Mouse (Mus musculus): ENCODE data around the gene Prkd1.

The Prkd1 gene

DNA sequence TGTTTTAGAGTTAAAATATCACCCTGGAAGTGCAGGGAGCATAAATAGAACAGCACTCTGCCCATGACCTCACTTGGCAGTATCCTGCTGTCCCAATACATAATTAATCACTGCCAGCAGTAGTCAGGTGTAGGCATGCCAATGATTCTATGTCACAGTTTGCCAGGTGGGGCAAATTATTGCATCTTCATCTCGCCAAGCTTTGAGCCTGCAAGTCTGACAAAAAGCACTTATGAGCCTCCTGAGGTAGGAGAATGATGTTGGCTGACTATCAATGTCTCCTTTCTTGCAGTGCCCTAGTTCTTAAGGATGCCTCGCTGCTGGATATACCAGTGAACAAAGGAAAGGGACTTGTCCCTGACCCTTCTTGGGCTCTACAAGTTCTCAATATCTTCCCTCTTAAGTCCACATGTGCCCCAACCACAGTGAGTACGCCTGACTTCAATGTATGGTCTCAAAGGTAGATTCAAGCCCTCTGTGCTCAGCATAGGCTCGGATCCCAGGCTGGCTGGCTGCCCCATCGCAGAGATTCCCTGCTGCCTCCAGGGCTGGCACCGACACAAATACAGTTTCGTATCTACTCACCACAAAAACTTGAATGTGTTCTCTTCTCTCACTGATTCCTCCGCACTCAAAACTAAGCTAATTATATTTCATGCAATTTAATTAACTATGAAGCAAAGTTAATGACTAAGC is 98.9 kb downstream of the Prkd1 start:
- no peak for DNase-seq

DNA sequence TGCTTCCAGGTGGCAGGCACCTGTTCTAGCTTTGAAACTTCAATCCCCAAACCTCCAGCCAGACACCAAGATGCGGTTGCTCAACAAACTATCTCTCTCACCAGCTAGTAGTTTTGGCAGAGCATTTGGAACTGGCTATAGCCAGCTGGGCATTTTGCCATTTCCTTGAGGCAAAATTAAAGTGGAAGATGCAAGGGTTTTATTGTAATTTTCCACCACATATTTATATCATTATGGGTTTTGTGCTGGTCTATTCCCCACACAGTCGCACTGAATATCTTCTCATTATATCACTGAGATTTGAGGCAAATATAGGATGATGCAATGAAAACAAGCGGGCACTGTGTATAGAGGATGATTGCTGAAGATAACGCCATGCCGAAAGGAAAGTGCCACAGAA is 102.5 kb downstream of the Prkd1 start:
- no peak for DNase-seq

GRCm38 (mm10) chr12:50545610-50545919 is 103.3 kb downstream of the Prkd1 start:
- no peak for DNase-seq

GRCm38 (mm10) chr12:50544855-50545609 is 103.9 kb downstream of the Prkd1 start:
- no peak for DNase-seq

DNA sequence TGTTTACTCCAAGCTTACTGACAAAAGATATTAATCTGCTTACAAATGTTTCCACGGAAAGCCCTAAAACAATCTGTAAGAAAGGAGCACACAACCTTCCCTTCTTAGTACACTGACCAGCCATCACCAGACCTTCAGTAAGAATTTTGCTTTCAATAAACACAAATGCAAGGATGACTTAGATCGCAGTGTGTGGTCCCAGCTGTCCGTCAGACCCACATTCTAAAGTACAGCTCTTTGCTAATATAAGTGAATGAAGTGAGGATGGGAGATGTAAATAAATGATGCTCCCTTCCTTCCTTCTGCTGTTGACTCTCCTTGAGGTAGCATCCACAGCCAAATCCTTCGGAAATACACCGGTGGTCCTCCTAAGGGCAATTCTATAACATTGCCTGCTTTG is 108.1 kb downstream of the Prkd1 start:
- DNase-seq, result no peak

DNA sequence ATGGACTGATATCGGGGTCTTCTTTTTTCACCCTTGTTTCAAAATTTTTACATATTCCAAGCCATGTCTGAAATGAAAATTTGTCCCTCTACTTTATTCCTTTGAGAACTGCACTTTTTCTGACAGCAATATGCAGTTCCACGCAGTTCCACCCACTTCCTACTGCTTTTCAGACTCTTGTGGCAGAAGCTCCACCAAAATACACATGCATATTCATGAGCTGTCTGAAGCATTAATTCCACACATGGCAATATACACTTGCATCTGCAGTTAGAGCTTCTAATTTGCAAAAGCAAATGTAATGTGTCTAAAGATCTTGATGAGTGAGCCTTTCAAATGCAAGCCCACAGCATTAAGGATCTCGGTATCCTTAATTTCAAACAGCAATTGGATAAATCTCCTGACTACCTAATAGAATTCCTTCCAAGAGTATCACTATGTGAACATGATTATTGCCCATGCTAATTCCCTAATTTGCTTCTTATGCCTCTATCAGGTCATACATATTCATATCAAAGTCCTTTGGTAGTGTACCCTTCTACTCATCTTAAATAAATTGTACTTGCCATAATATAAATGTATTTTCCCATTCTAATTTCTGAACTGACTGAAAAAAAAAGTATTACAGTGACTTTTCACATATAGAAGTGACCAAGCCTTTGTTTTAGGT is 110.5 kb downstream of the Prkd1 start:
- no peak for DNase-seq

- DNase-seq, result no peak
Measured at GRCm38 (mm10) chr12:50537761-50538160, 111.1 kb downstream of the Prkd1 start.

DNA sequence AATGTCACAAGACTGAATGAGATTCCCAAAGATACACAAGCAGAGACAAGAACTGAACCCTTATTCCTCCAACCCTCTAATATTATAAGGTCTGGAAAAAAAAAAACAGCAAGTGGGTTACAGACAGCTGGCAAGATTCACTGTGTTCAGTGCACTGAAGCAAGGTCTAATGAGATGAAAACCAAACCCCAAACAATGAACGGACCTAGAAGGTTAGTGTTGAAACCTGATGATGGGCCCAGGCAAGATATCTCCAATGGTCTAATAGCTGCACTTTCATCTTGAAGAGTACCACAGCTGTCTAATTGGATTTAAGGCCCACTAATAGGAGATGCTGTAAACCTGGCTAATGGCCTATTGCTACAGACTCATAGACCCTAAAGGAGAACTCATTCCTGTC is 111.9 kb downstream of the Prkd1 start:
- no peak for DNase-seq

DNA sequence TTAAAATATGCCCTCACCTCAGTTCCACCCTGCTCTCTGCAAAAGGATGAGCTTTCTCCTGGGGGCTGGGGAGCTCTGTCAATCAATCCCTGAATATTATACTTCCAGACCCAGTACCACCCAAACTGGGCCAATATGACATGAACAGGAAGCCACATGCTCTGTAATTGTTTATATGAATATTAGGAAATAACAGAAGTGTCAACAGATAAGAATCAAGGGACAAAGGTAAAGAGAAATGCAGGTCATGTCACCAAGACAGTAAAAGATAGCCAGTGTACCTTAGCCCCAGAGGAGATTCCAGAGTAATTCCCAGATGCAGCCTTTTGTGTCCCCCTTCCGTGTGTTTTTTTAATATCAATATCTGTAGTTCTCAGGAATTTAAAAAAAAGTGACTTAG is 120.3 kb downstream of the Prkd1 start:
- no peak for DNase-seq

GRCm38 (mm10) chr12:50524061-50524460 is 124.8 kb downstream of the Prkd1 start:
- DNase-seq, result no peak

DNA sequence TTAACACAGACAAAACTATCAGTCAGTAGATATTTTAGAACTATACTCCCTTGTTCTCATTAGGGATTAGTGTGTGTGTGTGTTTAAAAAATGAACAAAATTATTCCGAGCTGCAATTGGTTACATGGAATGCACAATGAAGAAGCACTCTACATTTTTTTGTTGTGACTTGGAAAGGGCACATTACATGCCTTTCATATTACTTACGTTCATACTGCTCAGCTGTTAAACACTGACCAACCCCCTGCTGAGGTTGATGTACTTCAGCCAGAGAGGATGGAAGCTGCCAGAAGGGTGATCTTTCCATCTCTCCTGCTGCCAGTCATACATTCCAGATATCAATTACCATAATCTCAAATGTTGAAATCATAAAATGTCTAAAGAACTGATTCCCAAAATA is 134.4 kb downstream of the Prkd1 start:
- no peak for DNase-seq

GRCm38 (mm10) chr12:50511486-50512225 is 137.2 kb downstream of the Prkd1 start:
- DNase-seq, result no peak

DNA sequence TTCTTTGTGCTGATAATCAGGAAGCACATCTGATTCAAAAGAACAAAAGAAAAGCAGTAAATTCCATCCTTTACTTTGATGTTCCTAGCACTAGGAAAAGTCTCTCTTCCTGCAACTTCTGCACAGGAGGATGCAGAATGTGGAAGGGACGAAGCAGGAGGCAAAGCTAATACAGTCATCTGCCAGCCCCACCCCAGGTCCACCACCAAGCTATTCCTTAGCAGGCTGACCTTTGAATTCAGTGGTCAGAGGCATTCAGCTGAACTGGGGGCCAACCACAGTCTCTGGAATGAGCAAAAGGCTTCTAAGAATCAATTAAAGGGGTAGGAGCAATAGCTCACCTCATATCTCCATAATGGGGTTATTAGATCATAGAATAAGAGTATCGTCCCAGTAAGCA is 140.1 kb downstream of the Prkd1 start:
- DNase-seq, result no peak

DNA sequence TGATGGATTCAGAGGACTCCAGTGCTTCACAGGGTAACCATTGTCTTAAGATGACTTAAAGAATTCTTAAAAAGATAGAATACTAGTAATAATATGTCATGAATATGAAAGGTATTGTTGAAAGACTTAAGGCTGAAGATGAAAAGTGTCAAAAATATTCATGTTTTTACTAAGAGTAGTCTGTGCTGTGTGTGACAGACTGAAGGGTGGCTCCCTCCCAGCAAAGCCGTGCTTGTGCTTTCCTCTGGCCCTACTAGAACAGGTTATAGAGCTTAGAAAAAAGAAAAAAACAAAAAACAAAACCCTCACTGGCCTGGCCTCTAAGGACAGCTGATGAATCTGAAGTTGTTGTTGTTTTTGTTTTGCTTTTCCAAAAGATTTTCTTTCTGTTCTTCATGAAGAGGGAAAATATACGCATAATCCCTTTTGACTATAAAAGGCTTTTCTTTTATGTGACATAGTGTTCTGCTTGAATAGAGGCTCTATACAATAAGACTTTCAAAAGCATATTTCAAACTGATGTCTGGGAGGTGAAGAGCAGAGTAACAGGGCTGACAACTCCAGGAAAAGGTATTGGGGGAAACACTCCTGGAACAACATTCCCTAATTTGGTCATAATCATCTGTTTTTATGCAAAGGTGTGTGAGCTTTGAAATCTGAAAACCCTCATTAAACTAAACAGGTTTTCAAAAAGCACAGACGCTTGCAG is 148.9 kb downstream of the Prkd1 start:
- DNase-seq, result no peak

- DNase-seq, result no peak
Measured at GRCm38 (mm10) chr12:50496006-50496405, 152.9 kb downstream of the Prkd1 start.

DNA sequence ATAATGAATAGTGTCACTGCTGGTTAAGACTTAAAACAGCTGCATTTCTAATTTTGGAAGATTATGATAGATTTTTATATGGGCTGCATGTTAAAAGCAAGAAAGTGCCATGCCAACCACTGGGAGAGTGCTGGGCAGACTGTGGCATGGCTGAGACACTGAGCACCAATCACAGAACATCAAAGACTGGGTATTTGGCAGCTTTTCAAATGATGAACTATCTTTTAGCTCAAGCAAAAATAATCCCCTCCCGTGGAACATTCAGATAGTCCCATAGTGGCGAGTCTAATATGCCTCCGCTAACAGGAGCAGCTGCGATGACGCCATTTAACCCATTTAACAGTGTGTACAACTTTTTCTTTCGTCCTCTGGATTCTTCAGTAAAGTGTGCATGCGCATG is 169.1 kb downstream of the Prkd1 start:
- DNase-seq, result no peak

GRCm38 (mm10) chr12:50457151-50457550 is 191.7 kb downstream of the Prkd1 start:
- no peak for DNase-seq

DNA sequence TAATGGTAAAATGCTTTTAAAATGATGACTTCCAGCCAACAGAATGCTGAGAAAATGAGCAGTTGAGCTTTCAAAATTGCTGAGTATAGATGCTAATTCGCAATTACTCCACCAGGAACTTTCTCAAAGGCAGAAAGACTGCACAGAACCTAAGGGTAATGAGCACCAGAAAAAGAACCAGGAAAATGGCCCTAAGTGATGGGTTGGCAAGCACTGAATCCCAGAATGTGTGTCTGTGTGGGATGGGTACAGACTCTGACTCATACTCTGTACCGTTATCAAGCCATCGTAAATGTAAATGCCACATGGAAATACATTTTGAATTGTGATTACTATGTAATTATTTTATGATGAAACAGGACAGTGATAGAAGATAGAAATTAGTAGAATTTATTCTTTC is 197.1 kb downstream of the Prkd1 start:
- no peak for DNase-seq

DNA sequence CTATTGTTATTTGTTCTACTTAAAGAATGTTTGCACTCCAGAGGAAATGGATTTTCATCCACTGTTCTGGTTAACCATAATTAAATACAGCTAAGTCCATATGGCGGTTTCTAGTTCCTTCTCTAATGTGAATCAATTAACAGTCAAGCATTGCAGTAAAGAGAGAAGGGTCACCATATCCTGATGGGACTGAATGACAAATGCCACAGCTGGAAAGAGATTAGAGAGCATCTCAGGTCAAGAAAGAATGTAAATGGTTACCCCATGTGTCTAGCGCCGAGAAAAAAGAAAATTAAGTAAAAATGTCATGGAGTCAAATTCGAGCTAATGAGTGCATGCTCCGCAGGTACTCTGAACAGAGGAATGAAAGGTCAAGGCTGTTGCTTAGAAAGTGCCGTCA is 212.2 kb downstream of the Prkd1 start:
- DNase-seq, result no peak

GRCm38 (mm10) chr12:50430129-50430703 is 218.7 kb downstream of the Prkd1 start:
- no peak for DNase-seq

DNA sequence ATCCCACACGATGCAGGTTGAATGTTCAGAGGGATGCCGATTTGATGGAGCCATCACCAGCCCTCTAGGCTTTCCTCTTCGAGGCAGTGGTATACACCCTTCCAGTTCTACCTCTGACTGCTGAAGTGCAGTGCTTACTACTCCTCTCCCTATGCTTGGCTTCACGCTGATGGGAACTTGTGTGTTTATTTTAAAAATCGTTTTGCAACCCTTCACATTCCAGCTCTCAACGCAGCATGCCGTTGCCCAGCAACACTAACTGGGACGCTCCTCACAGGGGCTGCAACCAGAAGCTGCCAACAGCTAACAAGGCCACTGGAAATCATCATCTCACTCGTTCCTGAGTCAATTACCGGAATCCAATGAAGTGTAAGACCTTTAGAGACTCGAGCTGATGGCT is 296.5 kb downstream of the Prkd1 start:
- no peak for DNase-seq

DNA sequence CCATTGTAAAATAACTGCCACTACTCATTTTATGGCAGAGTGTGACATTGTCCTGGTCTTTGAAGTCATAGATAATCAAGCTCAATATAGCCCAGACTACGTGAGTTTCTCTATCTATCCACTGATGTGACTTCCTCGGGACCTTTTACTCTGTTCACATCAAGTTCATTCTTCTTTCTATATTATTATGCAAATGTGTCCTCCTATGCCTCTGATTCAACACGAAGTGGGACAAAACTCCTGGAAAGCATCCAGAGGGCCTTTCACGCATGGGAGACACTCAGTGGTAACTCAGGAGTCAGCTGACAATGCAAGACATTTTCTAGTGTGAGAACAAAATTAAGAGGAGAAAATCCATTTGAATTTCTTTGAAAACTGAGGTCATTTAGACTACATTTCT is 315.7 kb downstream of the Prkd1 start:
- DNase-seq, result no peak

GRCm38 (mm10) chr12:50314634-50315033 is 334.3 kb downstream of the Prkd1 start:
- no peak for DNase-seq

All from thymus, postnatal 14 days (tissue).